Mouse (Mus musculus): ENCODE data around the gene Pou3f3.

- TF ChIP-seq CTCF (IDR thresholded peaks at IDR 0.05; ENCODE audit: low read depth, low read length) (no peak), POLR2A (IDR thresholded peaks at IDR 0.05; ENCODE audit: insufficient read depth, low read length) (no peak)
These were observed 1.8 kb downstream of the Pou3f3 start for GRCm38 (mm10) chr1:42697321-42697755.

Data from ES-Bruce4 (cell line).